Mouse (Mus musculus) midbrain, embryonic 10.5 days (tissue): Measurements from ENCODE around the gene Fat1. TPM values are rescaled to one million over a fixed set of nuclear protein-coding genes. Genes with fewer than 3 reads are reported as not detected.
"Not testable (repeated sequence)": the region's sequence is repeated elsewhere in the genome, so short reads cannot be mapped to it uniquely, and the experiment has no call there.

Source experiments
- DNase-seq: peaks from one replicate; pipeline ENCODE4 v3.0.0-alpha.2; 2017; ENCODE audit warnings: low spot score
- H3K27ac ChIP-seq: fragments of 300-500 bp; sonication (generic); replicated peaks from 2 replicates; pipeline ENCODE4 v1.5.1; 2016; ENCODE audit warnings: mild to moderate bottlenecking
- H3K27me3 ChIP-seq: fragments of 300-500 bp; sonication (generic); 2 replicates; pipeline ENCODE4 v1.6.1; 2016; ENCODE audit warnings: low read depth, mild to moderate bottlenecking; ENCODE audit not compliant: poor library complexity, severe bottlenecking
- H3K36me3 ChIP-seq: fragments of 300-500 bp; sonication (generic); 2 replicates; pipeline ENCODE4 v1.6.1; 2016; ENCODE audit warnings: mild to moderate bottlenecking, moderate library complexity
- H3K4me1 ChIP-seq: fragments of 300-500 bp; sonication (generic); 2 replicates; pipeline ENCODE4 v1.6.1; 2016
- H3K4me3 ChIP-seq: fragments of 300-500 bp; sonication (generic); 2 replicates; pipeline ENCODE4 v1.5.1; 2016; ENCODE audit warnings: mild to moderate bottlenecking, moderate library complexity
- H3K9me3 ChIP-seq: fragments of 300-500 bp; sonication (generic); replicated peaks from 2 replicates; pipeline ENCODE4 v1.6.1; 2016; ENCODE audit warnings: mild to moderate bottlenecking
- WGBS: fragments of 180-500 bp; shearing (Covaris S2); methylation state at CpG from one replicate; pipeline ENCODE4 v1.1.7; 2016; 5-methylcytosine and 5-hydroxymethylcytosine counted together
- polyA plus RNA-seq: library from polyadenylated mRNA; unstranded; fragments of >200 nt; fragmentation: Nextera tagmentation; extraction: Ambion mirVana; gene quantifications from 2 replicates; pipeline ENCODE4 v1.2.1, GENCODE M21; 2016

The Fat1 gene
- polyA plus RNA-seq, 1 experiment from 2014 or later = 13.2 TPM

- no peak for DNase-seq
- Histone ChIP-seq H3K9me3 (no peaks in the 10 kb centered on the region), H3K27me3 (no peaks in the 10 kb centered on the region), H3K4me3 (no peak overlapping the region), H3K27ac (no peak overlapping the region), H3K4me1 (peaks cover 20% of the 10 kb centered on the region), H3K36me3 (peaks cover 5% of the 10 kb centered on the region; the same call in 1 of the 2 replicates)
- WGBS = 94% methylated on average over 11 of the region's 11 CpGs
Observed at GRCm38 (mm10) chr8:45062311-45062710, 127.1 kb downstream of the Fat1 start.

- 74% methylated on average over 25 of the region's 25 CpGs for WGBS
- Histone ChIP-seq H3K4me1 (peaks cover 20% of the 10 kb centered on the region), H3K36me3 (peaks cover 3% of the 10 kb centered on the region; the same call in 1 of the 2 replicates), H3K9me3 (no peaks in the 10 kb centered on the region), H3K27me3 (no peaks in the 10 kb centered on the region), H3K27ac (peak overlapping the region; percentile 49; the same call in 1 of the 2 replicates), H3K4me3 (no peak overlapping the region)
- no peak for DNase-seq
Observed at GRCm38 (mm10) chr8:45062982-45063924, 128.0 kb downstream of the Fat1 start.

GRCm38 (mm10) chr8:45064197-45064869 lies 129.1 kb downstream of the Fat1 start:
- DNase-seq = peak; percentile 60
- Histone ChIP-seq H3K9me3 (no peaks in the 10 kb centered on the region), H3K27ac (peak overlapping the region; percentile 79), H3K27me3 (0 out of 2 replicates have a peak, but pooled peaks cover under 1% of the 10 kb centered on the region), H3K4me3 (no peak overlapping the region), H3K36me3 (no peaks in the 10 kb centered on the region), H3K4me1 (peaks cover 25% of the 10 kb centered on the region)
- 28% methylated on average over 8 of the region's 8 CpGs for WGBS

- 92% methylated on average over 1 of the region's 1 CpGs for WGBS
- H3K27ac ChIP-seq, DNase-seq: not testable (repeated sequence)
Observed at GRCm38 (mm10) chr8:45065391-45065790, 130.1 kb downstream of the Fat1 start.

GRCm38 (mm10) chr8:45068759-45069386 lies 133.6 kb downstream of the Fat1 start, which contains the start of gene Mtnr1a:
Mtnr1a (plus strand) TSS chr8:45069137.
- Histone ChIP-seq H3K27me3 (peaks cover 6% of the 10 kb centered on the region), H3K4me3 (peak within 1 kb of the TSS; percentile 55), H3K36me3 (no peaks in the 10 kb centered on the region), H3K4me1 (peaks cover 20% of the 10 kb centered on the region), H3K9me3 (no peaks in the 10 kb centered on the region), H3K27ac (peak within 1 kb of the TSS; percentile 69)
- 8% methylated on average over 29 of the region's 29 CpGs for WGBS
- peak; percentile 93 for DNase-seq

More at GRCm38 (mm10) chr8:45065391-45065790, 130.1 kb downstream of the Fat1 start:
- H3K36me3 ChIP-seq, H3K27me3 ChIP-seq, H3K9me3 ChIP-seq, H3K4me3 ChIP-seq: not testable (repeated sequence)
- peaks cover 25% of the 10 kb centered on the region for H3K4me1 ChIP-seq

- DNase-seq = no peak
- H3K27me3 ChIP-seq = peaks cover 6% of the 10 kb centered on the region
- no peak overlapping the region for H3K27ac ChIP-seq
- 94% methylated on average over 8 of the region's 8 CpGs for WGBS
- H3K9me3 ChIP-seq = no peaks in the 10 kb centered on the region
- no peak overlapping the region for H3K4me3 ChIP-seq
- H3K4me1 ChIP-seq = peaks cover 6% of the 10 kb centered on the region
- no peaks in the 10 kb centered on the region for H3K36me3 ChIP-seq
Observed at GRCm38 (mm10) chr8:45070949-45071348, 135.7 kb downstream of the Fat1 start.

- no peaks in the 10 kb centered on the region for H3K4me1 ChIP-seq
- WGBS = 92% methylated on average over 3 of the region's 3 CpGs
- H3K36me3 ChIP-seq = no peaks in the 10 kb centered on the region
- no peak overlapping the region for H3K27ac ChIP-seq
- no peak for DNase-seq
- H3K27me3 ChIP-seq = no peaks in the 10 kb centered on the region
- H3K4me3 ChIP-seq = no peak overlapping the region
- H3K9me3 ChIP-seq = no peaks in the 10 kb centered on the region
Observed at GRCm38 (mm10) chr8:45080850-45081249, 145.6 kb downstream of the Fat1 start.

- Histone ChIP-seq H3K4me3 (no peak overlapping the region), H3K9me3 (no peaks in the 10 kb centered on the region), H3K36me3 (no peaks in the 10 kb centered on the region), H3K4me1 (no peaks in the 10 kb centered on the region), H3K27me3 (no peaks in the 10 kb centered on the region), H3K27ac (no peak overlapping the region)
- DNase-seq = no peak
- WGBS = 84% methylated on average over 3 of the region's 3 CpGs
Observed at GRCm38 (mm10) chr8:45093599-45093998, 158.4 kb downstream of the Fat1 start.

Other genes starting within 250 kb of the Fat1 start
- 0.36 and 0.43 TPM in 2 replicates for gene Mtnr1a, start 133.7 kb downstream of the Fat1 start, polyA plus RNA-seq